Mouse (Mus musculus): Measurements from ENCODE around the gene Spen.

Gene Spen

GRCm38 (mm10) chr4:141446211-141446610 is 92.2 kb downstream of the Spen start:
- DNase-seq (ENCODE audit: low spot score): no peak

GRCm38 (mm10) chr4:141445328-141445720 is 93.1 kb downstream of the Spen start:
- DNase-seq (ENCODE audit: low spot score): no peak

GRCm38 (mm10) chr4:141444451-141445327 is 93.7 kb downstream of the Spen start, which contains the start of gene Zbtb17:
Zbtb17 (plus strand) TSS chr4:141444654.
- DNase-seq (ENCODE audit: low spot score): peak; percentile 87

GRCm38 (mm10) chr4:141443641-141444429 is 94.6 kb downstream of the Spen start:
- no peak for DNase-seq (ENCODE audit: low spot score)

GRCm38 (mm10) chr4:141440877-141441276 is 97.5 kb downstream of the Spen start:
- no peak for DNase-seq (ENCODE audit: low spot score)

GRCm38 (mm10) chr4:141439083-141439803 is 99.2 kb downstream of the Spen start:
- DNase-seq (ENCODE audit: low spot score): no peak

- DNase-seq (ENCODE audit: low spot score): no peak
These were observed 102.4 kb downstream of the Spen start, which contains the start of gene Srarp for GRCm38 (mm10) chr4:141435974-141436373. Srarp (minus strand) TSS chr4:141436105.

GRCm38 (mm10) chr4:141433191-141433590 is 105.2 kb downstream of the Spen start:
- no peak for DNase-seq (ENCODE audit: low spot score)

- DNase-seq (ENCODE audit: low spot score): no peak
These were observed 105.7 kb downstream of the Spen start for GRCm38 (mm10) chr4:141432666-141433065.

- DNase-seq (ENCODE audit: low spot score): peak; percentile 64
These were observed 107.4 kb downstream of the Spen start for GRCm38 (mm10) chr4:141430997-141431396.

GRCm38 (mm10) chr4:141429847-141430246 is 108.5 kb downstream of the Spen start:
- no peak for DNase-seq (ENCODE audit: low spot score)

GRCm38 (mm10) chr4:141429381-141429780 is 109.0 kb downstream of the Spen start:
- DNase-seq (ENCODE audit: low spot score): no peak

GRCm38 (mm10) chr4:141427921-141428320 is 110.5 kb downstream of the Spen start:
- DNase-seq (ENCODE audit: low spot score): no peak

- DNase-seq (ENCODE audit: low spot score): no peak
These were observed 111.3 kb downstream of the Spen start for GRCm38 (mm10) chr4:141426796-141427745.

- DNase-seq (ENCODE audit: low spot score): no peak
These were observed 112.6 kb downstream of the Spen start for GRCm38 (mm10) chr4:141425484-141426479.

GRCm38 (mm10) chr4:141423691-141424431 is 114.5 kb downstream of the Spen start:
- DNase-seq (ENCODE audit: low spot score): no peak

- DNase-seq (ENCODE audit: low spot score): no peak
These were observed 115.1 kb downstream of the Spen start for GRCm38 (mm10) chr4:141423288-141423687.

GRCm38 (mm10) chr4:141422841-141423240 is 115.6 kb downstream of the Spen start:
- no peak for DNase-seq (ENCODE audit: low spot score)

- DNase-seq (ENCODE audit: low spot score): peak; percentile 47
These were observed 117.0 kb downstream of the Spen start for GRCm38 (mm10) chr4:141421423-141421822.
